Mouse (Mus musculus): ENCODE measurements around the gene Myom1.

- TF ChIP-seq CTCF (IDR thresholded peaks at IDR 0.05; ENCODE audit: control insufficient read depth, insufficient read depth, insufficient replicate concordance, low read depth, low read length), result no peak
- TF ChIP-seq POLR2A (IDR thresholded peaks at IDR 0.05; ENCODE audit: control insufficient read depth, low read depth, low read length), result no peak
Observed at GRCm38 (mm10) chr17:71038812-71039211, 36.4 kb downstream of the Myom1 start.
